Mouse (Mus musculus): ENCODE measurements around the gene Ipo13.

DNA sequence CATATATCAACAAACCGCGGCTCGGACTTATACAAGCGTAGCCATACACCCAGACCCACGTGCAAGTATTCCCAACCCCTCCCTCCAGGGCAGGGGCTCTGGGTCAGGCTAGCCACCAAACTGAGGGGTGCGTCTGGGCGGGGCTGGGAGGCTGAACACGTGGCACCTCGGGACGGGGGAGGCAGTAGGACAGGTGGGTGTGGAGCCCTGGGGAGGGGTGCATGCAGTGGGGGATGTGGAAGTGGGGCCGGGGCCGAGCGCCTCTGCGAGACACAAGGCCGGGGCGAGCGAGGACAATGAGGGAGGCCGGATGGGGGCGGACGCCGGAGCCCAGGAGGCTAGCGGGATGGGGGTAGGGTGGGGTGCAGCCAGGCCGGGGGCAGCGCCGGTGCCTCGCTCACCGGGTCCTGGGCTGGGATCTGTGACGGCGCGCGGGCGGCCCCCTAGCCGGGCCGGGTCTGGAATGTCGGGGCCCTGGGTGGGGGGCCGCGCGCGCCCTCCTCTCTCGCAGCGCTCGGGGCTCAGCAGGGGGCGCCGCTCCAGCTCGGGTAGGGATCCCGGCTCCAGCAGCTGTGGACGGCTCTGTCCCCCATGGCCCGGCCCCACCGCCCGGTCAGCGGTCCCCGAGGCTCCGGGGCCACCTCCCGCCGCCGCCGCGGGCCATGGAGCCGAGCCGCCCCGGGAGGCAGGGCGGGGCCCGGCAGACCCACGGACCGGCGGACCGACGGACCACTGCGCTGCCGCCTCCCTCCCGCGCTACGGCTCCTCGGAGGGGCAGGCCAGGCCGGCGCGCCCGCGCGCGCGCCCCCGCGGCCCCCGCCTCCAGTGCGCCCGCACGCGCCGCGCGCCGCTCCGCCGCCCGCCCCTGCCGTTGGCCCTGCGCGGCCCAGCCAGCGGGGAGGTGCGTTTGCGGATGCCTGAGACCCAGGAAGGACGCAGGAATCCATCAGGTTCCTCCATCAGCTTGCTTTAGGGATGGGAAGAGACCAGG lies 31.8 kb downstream of the Ipo13 start, which contains the start of gene B4galt2:
- TF ChIP-seq POLR2A (IDR thresholded peaks at IDR 0.05; ENCODE audit: low read depth, low read length) (no peak), CTCF (conservative IDR thresholded peaks at IDR 0.05; ENCODE audit: insufficient read depth, insufficient read length, low read depth, low read length) (no peak)
